Mouse (Mus musculus) stomach, postnatal 0 days (tissue): ENCODE results near the gene C2. TPM values are rescaled to one million over a fixed set of nuclear protein-coding genes. Genes with fewer than 3 reads are reported as not detected.

ENCODE experiments used
- ATAC-seq: fragments of 200-750 bp; cut with Nextera tagmentation; 2 replicates; pipeline ENCODE4 v1.8.0; 2017; ENCODE audit not compliant: low FRiP score, low TSS enrichment
- DNase-seq: peaks from one replicate; pipeline ENCODE4 v3.0.0-alpha.2; 2016; ENCODE audit warnings: low spot score
- H3K27ac ChIP-seq: fragments of 300-500 bp; sonication (generic); replicated peaks from 2 replicates; pipeline ENCODE4 v1.5.1; 2014; ENCODE audit warnings: mild to moderate bottlenecking, control low read depth
- H3K27me3 ChIP-seq: fragments of 300-500 bp; sonication (generic); 2 replicates; pipeline ENCODE4 v1.6.1; 2014; ENCODE audit warnings: low read length; ENCODE audit not compliant: control insufficient read depth, insufficient read depth
- H3K36me3 ChIP-seq: fragments of 300-500 bp; sonication (generic); 2 replicates; pipeline ENCODE4 v1.6.1; 2014; ENCODE audit warnings: low read length, mixed read lengths; ENCODE audit not compliant: control insufficient read depth, insufficient read depth
- H3K4me1 ChIP-seq: fragments of 300-500 bp; sonication (generic); replicated peaks from 2 replicates; pipeline ENCODE4 v1.6.1; 2014; ENCODE audit warnings: antibody characterized with exemption; ENCODE audit not compliant: control insufficient read depth, insufficient read depth
- H3K4me2 ChIP-seq: fragments of 300-500 bp; sonication (generic); replicated peaks from 2 replicates; pipeline ENCODE4 v1.6.1; 2014; ENCODE audit warnings: low read depth, mild to moderate bottlenecking, control low read depth, moderate library complexity
- H3K4me3 ChIP-seq: fragments of 300-500 bp; sonication (generic); 2 replicates; pipeline ENCODE4 v1.5.1; 2014; ENCODE audit warnings: low read depth, low read length, control low read depth
- H3K9ac ChIP-seq: fragments of 300-500 bp; sonication (generic); 2 replicates; pipeline ENCODE4 v1.6.1; 2014; ENCODE audit warnings: mild to moderate bottlenecking, low read length, control low read depth, mixed read lengths
- H3K9me3 ChIP-seq: fragments of 300-500 bp; sonication (generic); 2 replicates; pipeline ENCODE4 v1.6.1; 2016; ENCODE audit warnings: low read length; ENCODE audit not compliant: control insufficient read depth
- CTCF ChIP-seq: IDR thresholded peaks from 2 replicates; pipeline ENCODE4 v1.5.1; 2016; ENCODE audit warnings: antibody characterized with exemption, low read depth, mild to moderate bottlenecking, moderate library complexity
- EP300 ChIP-seq: optimal IDR thresholded peaks from 2 replicates; pipeline ENCODE3; 2016; ENCODE audit warnings: antibody characterized with exemption
- WGBS: fragments of 180-500 bp; shearing (Covaris S2); extraction: QIAGEN DNeasy Blood & Tissue Kit; methylation state at CpG from one replicate; pipeline ENCODE4 v1.1.7; 2014; 5-methylcytosine and 5-hydroxymethylcytosine counted together
- polyA plus RNA-seq: library from polyadenylated mRNA; unstranded; fragments of >200 nt; fragmentation: Nextera tagmentation; extraction: Ambion mirVana; gene quantifications from 2 replicates; pipeline ENCODE4 v1.2.1, GENCODE M21; 2015

Gene C2
- polyA plus RNA-seq, 1 experiment from 2014 or later = 4.8 TPM

GRCm38 (mm10) chr17:34937960-34938505 lies 40.0 kb upstream of the C2 start:
- no peaks in the 10 kb centered on the region for H3K4me1 ChIP-seq
- H3K4me3 ChIP-seq = no peak overlapping the region
- no peaks in the 10 kb centered on the region for H3K9me3 ChIP-seq
- H3K9ac ChIP-seq = no peak overlapping the region
- no peak for TF ChIP-seq CTCF
- TF ChIP-seq EP300 = no peak
- no peak overlapping the region for H3K4me2 ChIP-seq
- H3K27ac ChIP-seq = no peak overlapping the region
- no peaks in the 10 kb centered on the region for H3K27me3 ChIP-seq
- no peaks in the 10 kb centered on the region; the same call in 1 of the 2 replicates for H3K36me3 ChIP-seq
- no peak for ATAC-seq
- DNase-seq = no peak
- WGBS = 76% methylated on average over 6 of the region's 6 CpGs

- Histone ChIP-seq H3K27ac (no peak overlapping the region), H3K36me3 (no peaks in the 10 kb centered on the region; the same call in 1 of the 2 replicates), H3K4me3 (no peak overlapping the region), H3K4me1 (peaks cover 3% of the 10 kb centered on the region; the same call in 1 of the 2 replicates), H3K4me2 (no peak overlapping the region), H3K27me3 (no peaks in the 10 kb centered on the region), H3K9me3 (no peaks in the 10 kb centered on the region), H3K9ac (no peak overlapping the region)
- no peak for TF ChIP-seq CTCF
- TF ChIP-seq EP300 = no peak
- 61% methylated on average over 8 of the region's 8 CpGs for WGBS
- DNase-seq (no peak), ATAC-seq (no peak)
Observed at GRCm38 (mm10) chr17:34934830-34935229, 36.8 kb upstream of the C2 start.

GRCm38 (mm10) chr17:34934031-34934430 lies 36.0 kb upstream of the C2 start:
- ATAC-seq (no peak), DNase-seq (no peak)
- H3K4me3 ChIP-seq = no peak overlapping the region
- H3K9ac ChIP-seq = no peak overlapping the region
- H3K36me3 ChIP-seq = no peaks in the 10 kb centered on the region; the same call in 1 of the 2 replicates
- H3K4me1 ChIP-seq = peaks cover 3% of the 10 kb centered on the region; the same call in 1 of the 2 replicates
- H3K27ac ChIP-seq = no peak overlapping the region
- TF ChIP-seq CTCF (no peak), EP300 (no peak)
- H3K27me3 ChIP-seq = no peaks in the 10 kb centered on the region
- no peaks in the 10 kb centered on the region for H3K9me3 ChIP-seq
- no peak overlapping the region for H3K4me2 ChIP-seq
- 81% methylated on average over 24 of the region's 24 CpGs for WGBS

GRCm38 (mm10) chr17:34932287-34932686 lies 34.2 kb upstream of the C2 start:
- DNase-seq = no peak
- Histone ChIP-seq H3K9me3 (no peaks in the 10 kb centered on the region), H3K27ac (no peak overlapping the region), H3K27me3 (no peaks in the 10 kb centered on the region), H3K9ac (peak overlapping the region; percentile 78; the same call in 1 of the 2 replicates), H3K4me3 (peak overlapping the region; percentile 74), H3K4me2 (peak overlapping the region; percentile 97), H3K36me3 (no peaks in the 10 kb centered on the region; the same call in 1 of the 2 replicates), H3K4me1 (peaks cover 3% of the 10 kb centered on the region; the same call in 1 of the 2 replicates)
- ATAC-seq = no peak
- no peak for TF ChIP-seq EP300
- no peak for TF ChIP-seq CTCF
- 77% methylated on average over 8 of the region's 8 CpGs for WGBS

- ATAC-seq (no peak; the same call in none of the 2 replicates), DNase-seq (peak; percentile 54)
- 9% methylated on average over 14 of the region's 14 CpGs for WGBS
- Histone ChIP-seq H3K4me3 (peak overlapping the region; percentile 74), H3K4me2 (peak overlapping the region; percentile 97), H3K36me3 (no peaks in the 10 kb centered on the region; the same call in 1 of the 2 replicates), H3K9ac (peak overlapping the region; percentile 78), H3K4me1 (peaks cover 3% of the 10 kb centered on the region; the same call in 1 of the 2 replicates), H3K9me3 (no peaks in the 10 kb centered on the region), H3K27me3 (no peaks in the 10 kb centered on the region), H3K27ac (peak overlapping the region; percentile 58; the same call in 1 of the 2 replicates)
- TF ChIP-seq EP300 = no peak
- TF ChIP-seq CTCF = no peak
Observed at GRCm38 (mm10) chr17:34931735-34932098, 33.7 kb upstream of the C2 start.

- under 1% methylated on average over 29 of the region's 38 CpGs for WGBS
- no peak for TF ChIP-seq EP300
- TF ChIP-seq CTCF = peak; percentile 90
Observed at GRCm38 (mm10) chr17:34931061-34931734, 33.1 kb upstream of the C2 start, which contains the start of gene Neu1. Gene Neu1 (plus strand): TSS chr17:34931253.

More at GRCm38 (mm10) chr17:34931061-34931734, 33.1 kb upstream of the C2 start, which contains the start of gene Neu1:
- Histone ChIP-seq H3K9me3 (no peaks in the 10 kb centered on the region), H3K4me1 (peaks cover 3% of the 10 kb centered on the region; the same call in 1 of the 2 replicates), H3K9ac (peak within 1 kb of the TSS; percentile 78), H3K36me3 (no peaks in the 10 kb centered on the region; the same call in 1 of the 2 replicates), H3K4me2 (peak within 1 kb of the TSS; percentile 97), H3K27ac (peak within 1 kb of the TSS; percentile 58; the same call in 1 of the 2 replicates), H3K4me3 (peak within 1 kb of the TSS; percentile 74), H3K27me3 (no peaks in the 10 kb centered on the region)
- DNase-seq (peak; percentile 98), ATAC-seq (peak; percentile 97)
